Mouse (Mus musculus) thymus, adult 18-20 months (tissue): ENCODE data around the gene Mast4.

Experiments
- DNase-seq, 2 experiments: peaks; one replicate each; pipeline ENCODE4 v3.0.0; 2022; ENCODE audit warnings: mixed read lengths in 2 of 2

The Mast4 gene

GRCm38 (mm10) chr13:103114274-103114673, 220.0 kb downstream of the Mast4 start:
- DNase-seq, result no peak

- DNase-seq, result no peak
These were observed 224.4 kb downstream of the Mast4 start for GRCm38 (mm10) chr13:103109872-103110271.

- DNase-seq, result no peak
These were observed 226.9 kb downstream of the Mast4 start for GRCm38 (mm10) chr13:103107362-103107761.

GRCm38 (mm10) chr13:103102598-103102997, 231.7 kb downstream of the Mast4 start:
- DNase-seq, result no peak

GRCm38 (mm10) chr13:103096346-103097150, 237.7 kb downstream of the Mast4 start:
- DNase-seq, result no peak

GRCm38 (mm10) chr13:103095491-103095890, 238.8 kb downstream of the Mast4 start:
- no peak for DNase-seq

GRCm38 (mm10) chr13:103094595-103094994, 239.7 kb downstream of the Mast4 start:
- no peak for DNase-seq

GRCm38 (mm10) chr13:103093713-103094112, 240.6 kb downstream of the Mast4 start:
- DNase-seq, result no peak

GRCm38 (mm10) chr13:103085540-103086121, 248.7 kb downstream of the Mast4 start:
- no peak for DNase-seq

- no peak for DNase-seq
These were observed 251.4 kb downstream of the Mast4 start for GRCm38 (mm10) chr13:103082891-103083290.

GRCm38 (mm10) chr13:103079806-103080205, 254.5 kb downstream of the Mast4 start:
- DNase-seq, result no peak

GRCm38 (mm10) chr13:103078815-103079214, 255.5 kb downstream of the Mast4 start:
- no peak for DNase-seq

GRCm38 (mm10) chr13:103073461-103073860, 260.8 kb downstream of the Mast4 start:
- DNase-seq, result no peak

- no peak for DNase-seq
These were observed 262.5 kb downstream of the Mast4 start for GRCm38 (mm10) chr13:103071783-103072182.

- no peak for DNase-seq
These were observed 266.6 kb downstream of the Mast4 start for GRCm38 (mm10) chr13:103067581-103068166.

GRCm38 (mm10) chr13:103065437-103065836, 268.9 kb downstream of the Mast4 start:
- no peak for DNase-seq

- no peak for DNase-seq
These were observed 272.6 kb downstream of the Mast4 start for GRCm38 (mm10) chr13:103061680-103062079.

GRCm38 (mm10) chr13:103059995-103060652, 274.2 kb downstream of the Mast4 start:
- DNase-seq, result no peak

GRCm38 (mm10) chr13:103056451-103056850, 277.8 kb downstream of the Mast4 start:
- no peak for DNase-seq

- DNase-seq, result no peak
These were observed 281.6 kb downstream of the Mast4 start for GRCm38 (mm10) chr13:103052661-103053060.

GRCm38 (mm10) chr13:103048954-103049353, 285.3 kb downstream of the Mast4 start:
- DNase-seq, result no peak

- no peak for DNase-seq
These were observed 290.6 kb downstream of the Mast4 start for GRCm38 (mm10) chr13:103043692-103044091.

- DNase-seq, result no peak
These were observed 291.3 kb downstream of the Mast4 start for GRCm38 (mm10) chr13:103043011-103043410.
